Mouse (Mus musculus): ENCODE measurements around the gene Vipr2. TPM values are rescaled to one million over a fixed set of nuclear protein-coding genes. Genes with fewer than 3 reads are reported as not detected.

Vipr2 gene
- polyA plus RNA-seq, 1 experiment from 2014 or later: 0.40 TPM

DNA sequence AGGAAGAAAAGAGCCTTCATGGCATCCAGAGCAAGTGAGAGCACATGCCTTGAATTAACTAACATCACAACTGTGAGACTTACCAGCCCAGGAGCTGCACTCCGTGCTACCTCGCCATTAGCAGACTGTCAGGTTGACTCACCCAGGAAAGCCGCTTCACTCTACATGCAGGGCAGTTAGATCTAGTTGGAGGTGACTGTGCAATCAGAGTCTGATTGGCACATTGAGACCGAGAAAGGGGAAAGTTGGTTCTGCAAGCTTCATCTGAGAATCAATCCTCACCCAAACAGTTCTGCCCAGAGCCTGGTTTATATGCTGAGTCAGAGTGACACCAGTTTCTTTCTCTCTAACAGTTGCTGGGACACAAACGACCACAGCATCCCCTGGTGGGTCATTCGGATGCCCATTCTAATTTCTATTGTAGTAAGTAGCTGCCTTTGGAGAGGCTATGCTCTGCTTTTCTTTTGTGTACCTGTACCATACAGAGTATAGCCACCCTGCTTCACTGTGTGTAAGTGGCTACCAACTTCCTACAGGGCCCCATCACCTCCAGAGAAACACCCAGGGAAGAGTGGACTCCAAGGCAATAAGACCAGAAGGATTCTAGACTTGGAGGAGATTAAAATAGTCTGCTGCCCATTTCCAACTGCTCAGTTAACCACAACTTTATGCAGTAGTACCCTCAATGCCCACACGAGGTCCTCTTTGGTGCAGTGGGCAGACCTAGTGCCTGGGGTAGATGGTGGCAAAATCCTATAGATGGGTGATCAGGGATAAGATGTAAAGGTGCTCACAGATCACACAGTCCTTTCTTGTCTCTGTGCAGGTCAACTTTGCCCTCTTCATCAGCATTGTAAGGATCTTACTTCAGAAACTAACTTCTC, 61.0 kb downstream of the Vipr2 start:
- H3K36me3 ChIP-seq: no peaks in the 10 kb centered on the region
- no peaks in the 10 kb centered on the region for H3K9me3 ChIP-seq (replicated peaks)
- no peak for ATAC-seq (replicated peaks; ENCODE audit: insufficient number of reproducible peaks, insufficient read depth, low FRiP score, low read depth)
- H3K27me3 ChIP-seq: no peaks in the 10 kb centered on the region
- H3K27ac ChIP-seq: no peak overlapping the region
- H3K4me1 ChIP-seq (replicated peaks): no peaks in the 10 kb centered on the region
- H3K4me3 ChIP-seq: no peak overlapping the region
- 60% methylated on average over 7 of the region's 7 CpGs for WGBS
- no peak overlapping the region for H3K9ac ChIP-seq
- no peak overlapping the region for H3K4me2 ChIP-seq

- H3K4me3 ChIP-seq: no peak overlapping the region
- no peak for ATAC-seq (replicated peaks; ENCODE audit: insufficient number of reproducible peaks, insufficient read depth, low FRiP score, low read depth)
- no peak overlapping the region for H3K9ac ChIP-seq
- no peaks in the 10 kb centered on the region for H3K9me3 ChIP-seq (replicated peaks)
- no peaks in the 10 kb centered on the region for H3K4me1 ChIP-seq (replicated peaks)
- no peak overlapping the region for H3K4me2 ChIP-seq
- H3K27me3 ChIP-seq: no peaks in the 10 kb centered on the region
- no peaks in the 10 kb centered on the region for H3K36me3 ChIP-seq
- H3K27ac ChIP-seq: no peak overlapping the region
- 76% methylated on average over 2 of the region's 2 CpGs for WGBS
These were observed 63.1 kb downstream of the Vipr2 start for GRCm38 (mm10) chr12:116140605-116141004.

GRCm38 (mm10) chr12:116141816-116142215, 64.3 kb downstream of the Vipr2 start:
- no peaks in the 10 kb centered on the region for H3K4me1 ChIP-seq (replicated peaks)
- 67% methylated on average over 2 of the region's 2 CpGs for WGBS
- no peak overlapping the region for H3K4me3 ChIP-seq
- no peaks in the 10 kb centered on the region for H3K9me3 ChIP-seq (replicated peaks)
- no peak overlapping the region for H3K9ac ChIP-seq
- no peak overlapping the region for H3K4me2 ChIP-seq
- no peak for ATAC-seq (replicated peaks; ENCODE audit: insufficient number of reproducible peaks, insufficient read depth, low FRiP score, low read depth)
- no peak overlapping the region for H3K27ac ChIP-seq
- no peaks in the 10 kb centered on the region for H3K36me3 ChIP-seq
- H3K27me3 ChIP-seq: no peaks in the 10 kb centered on the region

DNA sequence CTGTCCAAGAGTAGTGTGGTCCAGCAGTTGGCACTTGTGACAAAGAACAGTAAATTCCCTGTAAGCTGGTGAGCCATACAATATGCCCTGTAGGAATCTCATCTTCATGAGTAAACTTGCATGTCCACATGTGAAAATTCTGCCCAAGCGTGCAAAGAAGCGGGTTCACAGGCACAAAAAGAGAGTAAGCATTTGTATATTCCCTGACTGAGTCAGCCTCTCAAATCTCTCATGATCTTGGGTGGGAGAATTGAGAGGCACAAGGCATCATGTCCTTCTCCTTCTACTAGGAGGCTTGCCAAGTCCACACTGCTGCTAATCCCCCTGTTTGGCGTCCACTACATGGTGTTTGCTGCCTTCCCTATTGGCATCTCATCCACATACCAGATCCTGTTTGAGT, 64.9 kb downstream of the Vipr2 start:
- no peaks in the 10 kb centered on the region for H3K9me3 ChIP-seq (replicated peaks)
- H3K27me3 ChIP-seq: no peaks in the 10 kb centered on the region
- no peaks in the 10 kb centered on the region for H3K4me1 ChIP-seq (replicated peaks)
- ATAC-seq (replicated peaks; ENCODE audit: insufficient number of reproducible peaks, insufficient read depth, low FRiP score, low read depth): no peak
- no peaks in the 10 kb centered on the region for H3K36me3 ChIP-seq
- WGBS: 75% methylated on average over 3 of the region's 3 CpGs
- no peak overlapping the region for H3K27ac ChIP-seq
- H3K9ac ChIP-seq: no peak overlapping the region
- H3K4me2 ChIP-seq: no peak overlapping the region
- H3K4me3 ChIP-seq: no peak overlapping the region

DNA sequence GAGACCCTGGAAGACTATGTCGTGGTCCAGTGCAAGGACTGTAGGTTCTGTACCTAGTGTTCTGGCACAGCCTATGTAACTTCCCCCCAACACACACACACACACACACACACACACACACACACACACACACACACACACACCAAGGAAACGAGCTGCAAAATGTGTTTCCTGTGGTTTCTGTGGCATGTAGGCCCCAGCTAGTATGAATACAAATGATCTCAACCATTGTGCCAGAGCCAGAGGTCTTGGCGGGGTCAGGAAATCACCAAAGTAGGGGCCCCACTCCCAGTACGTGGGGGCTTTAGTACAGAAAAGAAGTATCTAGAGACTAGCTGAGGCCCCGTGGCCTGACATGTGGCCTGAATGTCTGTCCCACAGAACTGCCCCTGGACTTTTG, 67.7 kb downstream of the Vipr2 start:
- Histone ChIP-seq H3K36me3 (no peaks in the 10 kb centered on the region), H3K4me1 (replicated peaks) (no peaks in the 10 kb centered on the region), H3K4me3 (no peak overlapping the region), H3K4me2 (no peak overlapping the region), H3K27ac (no peak overlapping the region), H3K9ac (no peak overlapping the region), H3K9me3 (replicated peaks) (no peaks in the 10 kb centered on the region), H3K27me3 (no peaks in the 10 kb centered on the region)
- ATAC-seq (replicated peaks; ENCODE audit: insufficient number of reproducible peaks, insufficient read depth, low FRiP score, low read depth): no peak
- 56% methylated on average over 5 of the region's 5 CpGs for WGBS

DNA sequence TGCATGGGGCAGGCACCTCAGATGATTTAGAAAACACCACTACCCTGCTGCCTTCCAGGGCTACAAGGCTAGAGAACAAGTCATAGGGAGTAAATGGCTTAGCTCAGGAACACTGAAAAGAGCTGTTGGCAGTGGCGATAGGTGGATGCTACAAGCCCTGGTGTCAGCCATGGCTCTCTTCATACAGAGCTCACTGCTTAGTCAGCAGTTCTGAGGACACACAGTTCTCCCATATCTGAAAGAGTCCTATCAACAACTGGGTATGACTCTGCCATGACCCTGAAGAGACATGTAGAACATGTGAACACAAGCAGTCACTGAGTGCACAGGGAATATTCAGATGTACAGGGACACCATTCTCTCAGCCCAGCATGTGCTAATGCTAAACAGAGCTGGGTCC, 68.2 kb downstream of the Vipr2 start:
- ATAC-seq (replicated peaks; ENCODE audit: insufficient number of reproducible peaks, insufficient read depth, low FRiP score, low read depth): no peak
- Histone ChIP-seq H3K27me3 (no peaks in the 10 kb centered on the region), H3K4me2 (no peak overlapping the region), H3K9ac (no peak overlapping the region), H3K27ac (no peak overlapping the region), H3K9me3 (replicated peaks) (no peaks in the 10 kb centered on the region), H3K4me1 (replicated peaks) (no peaks in the 10 kb centered on the region), H3K4me3 (no peak overlapping the region), H3K36me3 (no peaks in the 10 kb centered on the region)
- 96% methylated on average over 1 of the region's 1 CpGs for WGBS

DNA sequence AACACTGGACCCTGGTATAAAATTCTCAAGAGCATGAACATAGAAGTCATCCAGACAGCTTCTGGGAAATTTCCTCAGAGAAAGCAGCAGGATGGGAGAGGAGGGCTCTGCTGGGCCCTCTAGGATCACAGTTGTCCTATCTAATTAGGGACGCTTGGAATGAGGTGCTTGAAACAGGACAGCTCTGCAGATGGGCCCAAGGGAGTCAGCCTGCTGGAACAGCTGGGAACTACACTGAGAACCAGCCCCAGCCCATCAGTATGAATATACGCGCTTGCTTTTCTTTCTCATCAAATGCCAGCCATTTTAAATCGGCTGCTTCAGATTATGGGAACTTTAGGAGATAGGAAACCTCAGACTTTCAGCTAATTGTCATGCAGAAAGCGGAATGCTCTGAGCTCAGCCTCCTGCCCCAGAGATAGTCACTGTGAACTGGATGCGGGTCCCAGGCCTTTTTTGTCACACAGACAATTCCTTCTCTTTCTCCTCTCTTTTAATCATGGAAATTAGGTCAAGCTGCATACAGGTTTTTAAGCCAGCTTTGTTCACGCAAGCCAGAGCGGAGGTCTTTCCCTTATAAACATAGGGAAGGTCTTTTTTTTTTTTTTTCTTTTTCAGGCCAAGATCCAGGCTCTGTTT, 69.6 kb downstream of the Vipr2 start:
- ATAC-seq (replicated peaks; ENCODE audit: insufficient number of reproducible peaks, insufficient read depth, low FRiP score, low read depth): no peak
- Histone ChIP-seq H3K4me2 (no peak overlapping the region), H3K27me3 (no peaks in the 10 kb centered on the region), H3K27ac (no peak overlapping the region), H3K4me1 (replicated peaks) (no peaks in the 10 kb centered on the region), H3K9me3 (replicated peaks) (no peaks in the 10 kb centered on the region), H3K4me3 (no peak overlapping the region), H3K36me3 (no peaks in the 10 kb centered on the region), H3K9ac (no peak overlapping the region)
- 60% methylated on average over 8 of the region's 8 CpGs for WGBS

GRCm38 (mm10) chr12:116152866-116153428, 75.4 kb downstream of the Vipr2 start:
- Histone ChIP-seq H3K36me3 (no peaks in the 10 kb centered on the region), H3K4me1 (replicated peaks) (no peaks in the 10 kb centered on the region)
- WGBS: 82% methylated on average over 9 of the region's 9 CpGs

DNA sequence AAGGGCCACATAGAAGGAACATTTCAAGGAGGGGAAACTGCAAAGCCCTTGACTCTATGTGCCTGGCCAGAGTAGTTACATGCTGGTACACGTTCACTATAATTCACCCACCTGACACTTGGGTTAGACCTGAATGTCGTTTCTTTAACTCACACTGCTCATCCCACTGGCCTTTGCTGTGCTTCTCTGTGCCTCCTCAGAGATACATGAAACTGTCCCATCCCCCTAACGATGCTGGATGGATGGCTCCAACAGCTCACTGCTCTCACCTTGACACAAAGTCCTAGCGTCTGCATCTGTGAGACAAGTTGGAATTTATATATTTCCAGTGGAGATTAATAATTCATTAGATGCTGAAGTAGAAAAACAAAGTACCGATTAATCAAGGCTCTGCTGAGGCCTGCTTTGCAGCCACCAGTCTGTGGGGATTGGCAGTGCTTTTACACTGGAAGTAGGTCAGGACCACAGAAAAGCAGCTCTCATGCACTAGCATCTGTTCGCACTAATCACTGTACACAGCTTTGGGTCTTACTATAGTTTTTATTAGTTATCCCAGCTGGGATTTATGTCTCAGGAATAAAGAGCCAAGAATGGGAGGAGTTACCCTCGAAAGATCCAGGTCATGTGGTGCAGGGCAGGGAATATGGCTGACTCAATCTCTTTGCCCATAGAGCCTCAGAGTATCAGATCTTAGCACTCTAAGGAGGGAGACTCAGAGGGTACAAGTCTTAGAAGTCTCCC, 79.4 kb downstream of the Vipr2 start:
- Histone ChIP-seq H3K36me3 (no peaks in the 10 kb centered on the region), H3K9me3 (replicated peaks) (no peaks in the 10 kb centered on the region), H3K9ac (no peak overlapping the region), H3K27ac (no peak overlapping the region), H3K4me2 (no peak overlapping the region), H3K4me1 (replicated peaks) (no peaks in the 10 kb centered on the region), H3K4me3 (no peak overlapping the region), H3K27me3 (no peaks in the 10 kb centered on the region)
- 71% methylated on average over 7 of the region's 7 CpGs for WGBS
- ATAC-seq (replicated peaks; ENCODE audit: insufficient number of reproducible peaks, insufficient read depth, low FRiP score, low read depth): no peak

More at GRCm38 (mm10) chr12:116152866-116153428, 75.4 kb downstream of the Vipr2 start:
- ATAC-seq (replicated peaks; ENCODE audit: insufficient number of reproducible peaks, insufficient read depth, low FRiP score, low read depth): no peak
- H3K4me2 ChIP-seq: no peak overlapping the region
- H3K4me3 ChIP-seq: no peak overlapping the region
- H3K9me3 ChIP-seq (replicated peaks): no peaks in the 10 kb centered on the region
- H3K9ac ChIP-seq: no peak overlapping the region
- no peaks in the 10 kb centered on the region for H3K27me3 ChIP-seq
- H3K27ac ChIP-seq: no peak overlapping the region

GRCm38 (mm10) chr12:116159223-116159622, 81.7 kb downstream of the Vipr2 start:
- Histone ChIP-seq H3K4me1 (replicated peaks) (no peaks in the 10 kb centered on the region), H3K4me2 (no peak overlapping the region), H3K9me3 (replicated peaks) (no peaks in the 10 kb centered on the region), H3K9ac (no peak overlapping the region), H3K27me3 (no peaks in the 10 kb centered on the region), H3K36me3 (no peaks in the 10 kb centered on the region), H3K27ac (no peak overlapping the region), H3K4me3 (no peak overlapping the region)
- 56% methylated on average over 5 of the region's 5 CpGs for WGBS
- ATAC-seq (replicated peaks; ENCODE audit: insufficient number of reproducible peaks, insufficient read depth, low FRiP score, low read depth): no peak

GRCm38 (mm10) chr12:116159695-116160094, 82.2 kb downstream of the Vipr2 start:
- ATAC-seq (replicated peaks; ENCODE audit: insufficient number of reproducible peaks, insufficient read depth, low FRiP score, low read depth): no peak
- Histone ChIP-seq H3K27me3 (no peaks in the 10 kb centered on the region), H3K9ac (no peak overlapping the region), H3K9me3 (replicated peaks) (no peaks in the 10 kb centered on the region), H3K4me2 (no peak overlapping the region), H3K4me3 (no peak overlapping the region), H3K27ac (no peak overlapping the region), H3K36me3 (no peaks in the 10 kb centered on the region), H3K4me1 (replicated peaks) (no peaks in the 10 kb centered on the region)
- 86% methylated on average over 2 of the region's 2 CpGs for WGBS

Data from heart, embryonic 15.5 days (tissue).